Mouse (Mus musculus) heart, adult 9 months (tissue): ENCODE measurements at regions not wholly inside any gene's neighbourhood (a gene's known extent, or its start where the extent isn't known, plus 50 kb on each side); places are given as distances from the start of the nearest gene placed in this dataset.

ENCODE experiments used
- DNase-seq, 2 experiments: peaks; one replicate each; pipeline ENCODE4 v3.0.0; 2022; ENCODE audit warnings: low spot score in 2 of 2

GRCm38 (mm10) chr3:150752787-150753186, 684.9 kb upstream of the Adgrl4 start:
- DNase-seq: no peak

- no peak for DNase-seq
Measured at GRCm38 (mm10) chr3:150759854-150760253, 677.8 kb upstream of the Adgrl4 start.

GRCm38 (mm10) chr3:150784576-150784975, 653.1 kb upstream of the Adgrl4 start:
- DNase-seq: no peak

- no peak for DNase-seq
Measured at GRCm38 (mm10) chr3:150817807-150818206, 619.9 kb upstream of the Adgrl4 start.

- no peak for DNase-seq
Measured at GRCm38 (mm10) chr3:150819369-150819768, 618.3 kb upstream of the Adgrl4 start.

GRCm38 (mm10) chr3:150820039-150820438, 617.6 kb upstream of the Adgrl4 start:
- no peak for DNase-seq

GRCm38 (mm10) chr3:150846029-150846428, 591.7 kb upstream of the Adgrl4 start:
- DNase-seq: no peak

GRCm38 (mm10) chr3:150852107-150852506, 585.6 kb upstream of the Adgrl4 start:
- DNase-seq: no peak

GRCm38 (mm10) chr3:150896668-150897067, 541.0 kb upstream of the Adgrl4 start:
- no peak for DNase-seq

GRCm38 (mm10) chr3:150910091-150910490, 527.6 kb upstream of the Adgrl4 start:
- no peak for DNase-seq

- DNase-seq: no peak
Measured at GRCm38 (mm10) chr3:150954897-150955296, 482.8 kb upstream of the Adgrl4 start.

GRCm38 (mm10) chr3:150999652-151000051, 438.0 kb upstream of the Adgrl4 start:
- DNase-seq: no peak

- no peak for DNase-seq
Measured at GRCm38 (mm10) chr3:151000217-151000616, 437.5 kb upstream of the Adgrl4 start.

- DNase-seq: no peak
Measured at GRCm38 (mm10) chr3:151001881-151002412, 435.7 kb upstream of the Adgrl4 start.

- DNase-seq: no peak
Measured at GRCm38 (mm10) chr3:151003524-151003923, 434.2 kb upstream of the Adgrl4 start.

- no peak for DNase-seq
Measured at GRCm38 (mm10) chr3:151003990-151004389, 433.7 kb upstream of the Adgrl4 start.

GRCm38 (mm10) chr3:151020014-151020413, 417.7 kb upstream of the Adgrl4 start:
- no peak for DNase-seq

GRCm38 (mm10) chr3:151057491-151057890, 380.2 kb upstream of the Adgrl4 start:
- DNase-seq: no peak

- no peak for DNase-seq
Measured at GRCm38 (mm10) chr3:151072322-151072721, 365.4 kb upstream of the Adgrl4 start.

- no peak for DNase-seq
Measured at GRCm38 (mm10) chr3:151116831-151117230, 320.9 kb upstream of the Adgrl4 start.

GRCm38 (mm10) chr3:151117583-151118041, 320.1 kb upstream of the Adgrl4 start:
- DNase-seq: no peak

- no peak for DNase-seq
Measured at GRCm38 (mm10) chr3:151124131-151124530, 313.6 kb upstream of the Adgrl4 start.

- DNase-seq: no peak
Measured at GRCm38 (mm10) chr3:151146889-151147288, 290.8 kb upstream of the Adgrl4 start.

GRCm38 (mm10) chr3:151153340-151153739, 284.3 kb upstream of the Adgrl4 start:
- DNase-seq: peak; percentile 6 to 41
